Mouse (Mus musculus): ENCODE measurements around the gene Zfp429. TPM values are rescaled to one million over a fixed set of nuclear protein-coding genes. Genes with fewer than 3 reads are reported as not detected.

Zfp429 gene
- total RNA-seq, 2 experiments from 2014 or later: 0.64 to 1.8 TPM

Other genes starting within 250 kb of the Zfp429 start
- 1 to 10 TPM; 1.5 to 1.7 TPM for gene Rsl1, start 226.6 kb downstream of the Zfp429 start, total RNA-seq (2021)
- under 1 TPM; 0.44 to 0.66 TPM for gene Zfp455, start 205.3 kb downstream of the Zfp429 start, total RNA-seq (2021)
- gene Zfp458, start 121.4 kb downstream of the Zfp429 start, total RNA-seq (2021): 1 to 10 TPM; 1.1 to 1.2 TPM
- 1 to 10 TPM in 1 of 2 experiments, under 1 TPM in 1; 0.80 to 2.0 TPM for gene Zfp457, start 93.3 kb downstream of the Zfp429 start, total RNA-seq (2021)
- gene Zfp595, start 67.2 kb downstream of the Zfp429 start, total RNA-seq (2021): 1 to 10 TPM; 1.2 TPM
- gene Gm28044, start 39.3 kb downstream of the Zfp429 start, total RNA-seq (2021): under 1 TPM in 1 of 2 experiments, not detected in 1; 0.66 TPM
- under 1 TPM; 0.89 to 0.90 TPM for gene Zfp953, start 39.2 kb downstream of the Zfp429 start, total RNA-seq (2021)
- gene Gm28041, start 24.1 kb downstream of the Zfp429 start, total RNA-seq (2021): under 1 TPM; 0.35 TPM
- gene Zfp456, start 24.0 kb downstream of the Zfp429 start, total RNA-seq (2021): under 1 TPM; 0.18 to 0.21 TPM
- gene Zfp459, start 21.6 kb upstream of the Zfp429 start, total RNA-seq (2021): under 1 TPM; 0.20 to 0.21 TPM
- gene Zfp874a, start 51.8 kb upstream of the Zfp429 start, total RNA-seq (2021): 1 to 10 TPM; 3.0 to 4.2 TPM
- 1 to 10 TPM; 6.5 to 8.4 TPM for gene Zfp874b, start 84.4 kb upstream of the Zfp429 start, total RNA-seq (2021)
- gene Zfp58, start 100.7 kb upstream of the Zfp429 start, total RNA-seq (2021): 1 to 10 TPM; 3.6 to 3.7 TPM
- under 1 TPM in 1 of 2 experiments, not detected in 1; 0.23 TPM for gene Gm26965, start 126.3 kb upstream of the Zfp429 start, total RNA-seq (2021)
- 1 to 10 TPM; 5.1 to 5.8 TPM for gene Zfp87, start 126.4 kb upstream of the Zfp429 start, total RNA-seq (2021)
- 1 to 10 TPM; 2.1 to 2.6 TPM for gene Zfp748, start 154.0 kb upstream of the Zfp429 start, total RNA-seq (2021)
- gene Zfp729b, start 209.9 kb upstream of the Zfp429 start, total RNA-seq (2021): 1 to 10 TPM; 2.4 to 2.8 TPM
- gene Gm49345, start 237.9 kb upstream of the Zfp429 start, total RNA-seq (2021): 1 to 10 TPM in 1 of 2 experiments, under 1 TPM in 1; 0.72 to 1.2 TPM
- gene Zfp729a, start 238.0 kb upstream of the Zfp429 start, total RNA-seq (2021): 1 to 10 TPM; 2.5 to 2.6 TPM

Data from gastrocnemius, postnatal 14 days (tissue).